Mouse (Mus musculus): ENCODE measurements at regions not wholly inside any gene's neighbourhood (a gene's known extent, or its start where the extent isn't known, plus 50 kb on each side); places are given as distances from the start of the nearest gene placed in this dataset.
A peak's percentile ranks its signal among the peaks of the same experiment; 100 is the strongest.

DNA sequence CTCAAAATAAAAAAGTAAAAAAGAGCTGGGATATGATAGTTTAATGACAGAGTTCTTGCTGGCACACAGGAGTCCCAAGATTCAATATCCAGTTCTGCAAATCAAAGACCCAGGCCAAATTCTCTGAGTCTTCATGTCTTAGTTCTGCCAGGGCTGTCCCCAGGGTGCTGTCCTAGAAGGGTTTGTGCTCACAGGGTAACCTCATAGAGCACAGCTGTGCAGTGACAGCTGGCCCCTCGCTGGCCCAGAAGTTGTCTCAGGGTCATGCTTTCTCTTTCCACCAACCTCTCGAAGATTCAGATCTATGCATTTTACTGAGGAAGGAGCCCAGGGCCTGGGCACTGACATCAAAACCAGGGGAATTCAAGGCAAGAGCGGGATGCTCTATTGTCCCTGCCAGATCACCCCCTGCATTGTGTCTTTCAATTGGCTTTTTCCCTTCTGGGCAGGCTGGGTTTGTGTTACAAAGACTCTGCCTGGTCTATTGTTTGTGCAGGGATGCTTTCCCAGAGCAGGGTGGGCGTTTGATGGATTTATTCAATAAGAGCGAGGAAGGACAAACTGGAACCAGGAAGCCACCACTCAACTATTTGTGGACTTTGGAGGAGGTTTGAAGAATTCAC, 121.9 kb upstream of the Serp2 start:
- TF ChIP-seq CTCF (conservative IDR thresholded peaks at IDR 0.05; ENCODE audit: low read length) (no peak), NANOG (IDR thresholded peaks at IDR 0.05; ENCODE audit: borderline replicate concordance, low read length) (no peak), POU5F1 (IDR thresholded peaks at IDR 0.05; ENCODE audit: borderline replicate concordance, low read length) (no peak)
- Histone ChIP-seq H3K4me1 (replicated peaks; ENCODE audit: low read depth, low read length) (peaks cover 18% of the 10 kb centered on the region), H3K36me3 (ENCODE audit: insufficient read depth, low read length) (no peaks in the 10 kb centered on the region; the same call in 1 of the 2 replicates), H3K9me3 (ENCODE audit: low read length) (no peaks in the 10 kb centered on the region), H3K4me3 (replicated peaks; ENCODE audit: low read length) (no peak overlapping the region), H3K27me3 (ENCODE audit: insufficient read depth, low read length) (no peaks in the 10 kb centered on the region)

DNA sequence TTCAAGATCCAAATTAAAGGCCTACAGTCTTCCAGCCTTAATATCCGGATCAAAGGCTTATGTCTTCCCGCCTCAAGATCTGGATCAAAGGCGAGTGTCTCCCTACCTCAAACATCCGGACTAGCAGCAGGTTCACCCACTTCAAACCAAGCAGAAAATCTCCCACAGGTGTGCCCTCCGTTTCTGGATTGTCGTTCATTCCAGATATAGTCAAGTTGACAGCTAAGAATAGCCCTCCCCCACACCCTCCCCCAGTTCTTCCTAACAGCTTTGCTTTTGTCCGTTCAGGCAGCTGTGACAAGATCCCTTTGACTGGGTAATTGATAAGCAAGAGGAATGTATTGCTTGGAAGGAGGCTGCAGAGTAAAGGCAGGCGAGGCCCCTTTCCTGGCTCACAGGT, 118.3 kb upstream of the Serp2 start:
- Histone ChIP-seq H3K4me1 (replicated peaks; ENCODE audit: low read depth, low read length) (peaks cover 9% of the 10 kb centered on the region), H3K36me3 (ENCODE audit: insufficient read depth, low read length) (peaks cover 4% of the 10 kb centered on the region; the same call in 1 of the 2 replicates), H3K9me3 (ENCODE audit: low read length) (peaks cover 2% of the 10 kb centered on the region), H3K27me3 (ENCODE audit: insufficient read depth, low read length) (no peaks in the 10 kb centered on the region), H3K4me3 (replicated peaks; ENCODE audit: low read length) (no peak overlapping the region)
- TF ChIP-seq NANOG (IDR thresholded peaks at IDR 0.05; ENCODE audit: borderline replicate concordance, low read length) = no peak
- no peak for TF ChIP-seq CTCF (conservative IDR thresholded peaks at IDR 0.05; ENCODE audit: low read length)
- TF ChIP-seq POU5F1 (IDR thresholded peaks at IDR 0.05; ENCODE audit: borderline replicate concordance, low read length) = no peak

DNA sequence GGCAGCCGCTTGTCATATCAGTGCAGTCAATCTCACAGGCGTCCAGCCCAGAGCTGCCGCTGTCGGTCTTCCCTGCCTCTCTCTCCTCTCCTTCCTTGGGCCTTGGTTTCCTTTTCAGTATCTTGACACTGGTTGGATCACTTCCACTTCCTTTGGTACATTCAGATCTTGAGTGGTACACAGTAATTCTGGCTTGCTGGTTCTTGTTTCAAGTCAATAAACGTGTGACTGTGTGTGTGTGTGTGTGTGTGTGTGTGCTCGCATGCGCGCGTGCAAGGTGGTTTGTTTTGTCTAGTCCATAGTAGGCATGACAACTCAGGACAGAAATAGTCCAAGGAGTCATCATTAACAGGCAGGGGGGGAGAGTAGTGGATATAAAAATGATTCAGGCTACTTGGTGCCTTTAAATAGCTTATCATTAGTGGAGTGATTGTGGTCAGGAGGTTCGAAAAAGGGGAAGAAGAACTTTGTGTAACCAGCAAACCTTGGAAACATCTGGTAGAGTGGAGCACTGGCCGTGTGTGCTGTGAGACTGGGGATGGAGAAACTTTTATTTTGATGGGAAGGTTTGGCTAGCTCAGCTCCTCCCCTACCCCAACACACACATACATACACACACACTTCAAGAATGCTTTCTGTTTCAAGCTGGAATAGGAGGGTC, 117.1 kb upstream of the Serp2 start:
- TF ChIP-seq CTCF (conservative IDR thresholded peaks at IDR 0.05; ENCODE audit: low read length) (no peak), POU5F1 (IDR thresholded peaks at IDR 0.05; ENCODE audit: borderline replicate concordance, low read length) (no peak), NANOG (IDR thresholded peaks at IDR 0.05; ENCODE audit: borderline replicate concordance, low read length) (no peak)
- Histone ChIP-seq H3K27me3 (ENCODE audit: insufficient read depth, low read length) (no peaks in the 10 kb centered on the region), H3K4me1 (replicated peaks; ENCODE audit: low read depth, low read length) (peaks cover 7% of the 10 kb centered on the region), H3K9me3 (ENCODE audit: low read length) (peaks cover 4% of the 10 kb centered on the region), H3K4me3 (replicated peaks; ENCODE audit: low read length) (no peak overlapping the region), H3K36me3 (ENCODE audit: insufficient read depth, low read length) (peaks cover 4% of the 10 kb centered on the region; the same call in 1 of the 2 replicates)

DNA sequence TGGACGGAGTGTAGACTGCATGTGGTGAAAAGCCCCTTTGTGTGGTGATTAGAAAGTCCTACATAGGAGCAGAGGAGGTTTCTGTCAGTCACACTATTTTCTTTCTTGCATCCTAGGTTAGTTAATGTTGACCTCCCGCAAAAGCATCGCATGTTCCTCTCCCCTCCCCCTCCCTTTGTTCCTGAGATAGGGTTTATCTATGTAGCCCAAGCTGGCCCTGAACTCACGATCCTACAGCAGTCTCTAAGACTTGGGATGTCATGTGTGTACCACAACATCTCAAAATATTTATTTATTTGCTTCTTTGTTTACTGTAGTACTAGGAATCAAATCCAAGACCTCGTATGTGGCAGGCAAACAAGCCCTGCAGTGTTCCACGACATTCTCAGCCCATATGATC, 116.2 kb upstream of the Serp2 start:
- no peak for TF ChIP-seq CTCF (conservative IDR thresholded peaks at IDR 0.05; ENCODE audit: low read length)
- no peak for TF ChIP-seq POU5F1 (IDR thresholded peaks at IDR 0.05; ENCODE audit: borderline replicate concordance, low read length)
- TF ChIP-seq NANOG (IDR thresholded peaks at IDR 0.05; ENCODE audit: borderline replicate concordance, low read length) = no peak

DNA sequence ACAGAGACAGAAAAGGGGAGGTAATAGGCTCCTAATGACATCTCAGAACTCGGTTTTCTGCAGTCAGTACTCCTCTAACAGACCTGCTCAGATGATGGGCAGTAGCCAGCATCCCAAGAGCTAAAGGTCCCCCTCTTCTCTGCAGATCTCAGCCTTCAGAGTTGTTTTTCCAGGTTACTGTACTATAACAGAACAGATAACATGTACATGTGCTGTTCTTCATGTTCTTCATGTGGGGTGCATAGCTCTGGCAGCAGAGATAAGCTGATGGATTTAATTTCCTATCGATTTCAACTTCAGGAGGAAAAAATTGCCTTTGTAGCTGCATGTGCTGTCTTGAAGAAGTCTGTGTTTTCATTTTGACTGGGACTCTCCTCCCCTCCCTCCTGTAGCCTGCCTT, 115.8 kb upstream of the Serp2 start:
- peaks cover 4% of the 10 kb centered on the region for H3K9me3 ChIP-seq (ENCODE audit: low read length)
- peaks cover 4% of the 10 kb centered on the region; the same call in 1 of the 2 replicates for H3K36me3 ChIP-seq (ENCODE audit: insufficient read depth, low read length)
- TF ChIP-seq CTCF (conservative IDR thresholded peaks at IDR 0.05; ENCODE audit: low read length) = no peak
- no peak for TF ChIP-seq POU5F1 (IDR thresholded peaks at IDR 0.05; ENCODE audit: borderline replicate concordance, low read length)
- no peak for TF ChIP-seq NANOG (IDR thresholded peaks at IDR 0.05; ENCODE audit: borderline replicate concordance, low read length)
- 0 out of 2 replicates have a peak, but pooled peaks cover 3% of the 10 kb centered on the region for H3K4me1 ChIP-seq (replicated peaks; ENCODE audit: low read depth, low read length)
- no peak overlapping the region for H3K4me3 ChIP-seq (replicated peaks; ENCODE audit: low read length)
- H3K27me3 ChIP-seq (ENCODE audit: insufficient read depth, low read length) = no peaks in the 10 kb centered on the region

More for the DNA sequence above, 116.2 kb upstream of the Serp2 start:
- Histone ChIP-seq H3K4me1 (replicated peaks; ENCODE audit: low read depth, low read length) (0 out of 2 replicates have a peak, but pooled peaks cover 3% of the 10 kb centered on the region), H3K27me3 (ENCODE audit: insufficient read depth, low read length) (no peaks in the 10 kb centered on the region), H3K9me3 (ENCODE audit: low read length) (peaks cover 4% of the 10 kb centered on the region), H3K36me3 (ENCODE audit: insufficient read depth, low read length) (peaks cover 4% of the 10 kb centered on the region; the same call in 1 of the 2 replicates), H3K4me3 (replicated peaks; ENCODE audit: low read length) (no peak overlapping the region)

DNA sequence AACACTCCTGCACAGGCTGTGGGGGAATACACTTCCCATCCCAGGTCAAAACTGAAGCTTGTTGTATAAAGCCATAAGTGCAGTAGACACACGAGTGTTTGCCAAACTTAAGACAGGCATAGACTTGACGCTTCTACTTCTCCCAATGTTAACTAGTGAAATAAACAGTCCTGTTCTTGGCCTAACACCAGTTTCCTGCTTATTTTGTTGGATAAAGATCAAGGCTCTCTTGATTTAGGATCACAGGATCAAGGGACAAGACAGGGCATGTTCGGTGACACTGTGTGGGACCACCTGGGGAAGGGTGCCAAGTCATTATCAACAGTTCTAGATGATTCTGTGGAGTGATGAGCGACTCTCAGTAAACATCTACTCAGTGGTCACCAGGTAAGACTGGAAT, 114.3 kb upstream of the Serp2 start:
- TF ChIP-seq NANOG (IDR thresholded peaks at IDR 0.05; ENCODE audit: borderline replicate concordance, low read length) = no peak
- no peak for TF ChIP-seq CTCF (conservative IDR thresholded peaks at IDR 0.05; ENCODE audit: low read length)
- no peak for TF ChIP-seq POU5F1 (IDR thresholded peaks at IDR 0.05; ENCODE audit: borderline replicate concordance, low read length)
- Histone ChIP-seq H3K36me3 (ENCODE audit: insufficient read depth, low read length) (peaks cover 4% of the 10 kb centered on the region; the same call in 1 of the 2 replicates), H3K27me3 (ENCODE audit: insufficient read depth, low read length) (no peaks in the 10 kb centered on the region), H3K4me1 (replicated peaks; ENCODE audit: low read depth, low read length) (peaks cover 12% of the 10 kb centered on the region), H3K4me3 (replicated peaks; ENCODE audit: low read length) (no peak overlapping the region), H3K9me3 (ENCODE audit: low read length) (peaks cover 4% of the 10 kb centered on the region)

DNA sequence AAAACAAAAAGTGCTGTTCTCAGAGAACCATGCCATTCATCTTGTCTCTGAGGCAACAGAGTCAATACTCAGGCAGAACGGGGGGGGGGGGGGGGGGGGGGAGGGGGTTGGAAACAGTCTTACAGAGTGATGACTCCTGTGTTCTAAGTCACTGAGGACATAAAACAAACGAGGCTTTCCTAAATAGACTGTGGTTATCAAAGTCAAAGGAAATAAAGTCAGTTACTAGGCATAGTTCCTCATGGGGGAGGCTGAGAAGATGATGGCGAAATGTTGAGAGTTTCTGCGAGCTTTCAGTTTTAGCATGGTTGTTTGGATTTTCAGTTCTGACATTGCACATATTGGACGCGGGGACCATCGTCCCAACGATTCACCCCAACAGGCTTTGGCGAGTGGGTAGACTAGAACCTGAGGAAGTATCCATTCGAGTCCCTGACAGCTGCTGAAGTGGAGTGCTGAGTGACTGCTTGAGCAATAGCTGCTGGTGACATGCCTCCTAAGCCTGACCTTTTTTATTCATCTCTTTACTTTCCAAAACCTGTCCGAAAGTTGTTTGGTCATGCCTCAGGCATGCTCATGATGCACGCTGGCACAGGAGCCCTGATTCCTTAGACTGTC, 109.2 kb upstream of the Serp2 start:
- no peaks in the 10 kb centered on the region for H3K36me3 ChIP-seq (ENCODE audit: insufficient read depth, low read length)
- H3K9me3 ChIP-seq (ENCODE audit: low read length) = peaks cover 4% of the 10 kb centered on the region
- peaks cover 51% of the 10 kb centered on the region for H3K4me1 ChIP-seq (replicated peaks; ENCODE audit: low read depth, low read length)
- peak overlapping the region; percentile 17; the same call in 1 of the 2 replicates for H3K4me3 ChIP-seq (replicated peaks; ENCODE audit: low read length)
- H3K27me3 ChIP-seq (ENCODE audit: insufficient read depth, low read length) = no peaks in the 10 kb centered on the region
- no peak for TF ChIP-seq CTCF (conservative IDR thresholded peaks at IDR 0.05; ENCODE audit: low read length)
- no peak for TF ChIP-seq POU5F1 (IDR thresholded peaks at IDR 0.05; ENCODE audit: borderline replicate concordance, low read length)
- TF ChIP-seq NANOG (IDR thresholded peaks at IDR 0.05; ENCODE audit: borderline replicate concordance, low read length) = no peak

Data from E14TG2a.4 (cell line).